Mouse (Mus musculus) regulatory T cell (primary cell): Measurements from ENCODE around the gene Thrap3.

ENCODE experiments used
- in situ Hi-C: fragments of 300-600 bp; cut with MboI, MseI; formaldehyde crosslinking; loops from one replicate; pipeline ENCODE4 v1.15.1; 2025; ENCODE audit warnings: high pct_unique_total_duplicates

Gene Thrap3

GRCm38 (mm10) chr4:126202303-126203181 is at the start of gene Thrap3:
Gene Thrap3, minus strand, starts transcription at chr4:126202760.
- in situ Hi-C loops = loop anchor here (5.0 kb wide), 1 partner anchor 50 kb away; no protein-coding TSS in a partner anchor

GRCm38 (mm10) chr4:126251655-126252254 is 49.2 kb upstream of the Thrap3 start:
- in situ Hi-C loops = loop anchor here (5.0 kb wide), 1 partner anchor 49 kb away; the partner anchor contains the start of gene Thrap3

GRCm38 (mm10) chr4:126250659-126251058 is 48.1 kb upstream of the Thrap3 start:
- in situ Hi-C loops = loop anchor here (5.0 kb wide), 1 partner anchor 48 kb away; the partner anchor contains the start of gene Thrap3

- in situ Hi-C loops = no loop called here
Observed at GRCm38 (mm10) chr4:126248261-126248868, 45.8 kb upstream of the Thrap3 start.

- in situ Hi-C loops = no loop called here
Observed at GRCm38 (mm10) chr4:126246202-126246889, 43.8 kb upstream of the Thrap3 start.

GRCm38 (mm10) chr4:126242510-126242909 is 40.0 kb upstream of the Thrap3 start:
- in situ Hi-C loops = no loop called here

GRCm38 (mm10) chr4:126241956-126242355 is 39.4 kb upstream of the Thrap3 start:
- in situ Hi-C loops = no loop called here

- in situ Hi-C loops = no loop called here
Observed at GRCm38 (mm10) chr4:126239862-126240475, 37.4 kb upstream of the Thrap3 start.

GRCm38 (mm10) chr4:126237721-126238242 is 35.2 kb upstream of the Thrap3 start:
- in situ Hi-C loops = no loop called here

GRCm38 (mm10) chr4:126236467-126237280 is 34.1 kb upstream of the Thrap3 start:
- in situ Hi-C loops = no loop called here

- in situ Hi-C loops = no loop called here
Observed at GRCm38 (mm10) chr4:126235191-126235590, 32.6 kb upstream of the Thrap3 start.

GRCm38 (mm10) chr4:126234496-126235175 is 32.1 kb upstream of the Thrap3 start:
- in situ Hi-C loops = loop anchor here (5.0 kb wide), 1 partner anchor 73 kb away; no protein-coding TSS in a partner anchor

- in situ Hi-C loops = loop anchor here (5.0 kb wide), 1 partner anchor 74 kb away; no protein-coding TSS in a partner anchor
Observed at GRCm38 (mm10) chr4:126233676-126234308, 31.2 kb upstream of the Thrap3 start.

GRCm38 (mm10) chr4:126229900-126230299 is 27.3 kb upstream of the Thrap3 start:
- in situ Hi-C loops = loop anchor here (5.0 kb wide), 2 partner anchors 32 to 77 kb away; partner anchors contain the start of gene Trappc3

- in situ Hi-C loops = loop anchor here (5.0 kb wide), 1 partner anchor 34 kb away; the partner anchor contains the start of gene Trappc3
Observed at GRCm38 (mm10) chr4:126228144-126228543, 25.6 kb upstream of the Thrap3 start.

GRCm38 (mm10) chr4:126227077-126227761 is 24.7 kb upstream of the Thrap3 start:
- in situ Hi-C loops = loop anchor here (5.0 kb wide), 1 partner anchor 35 kb away; the partner anchor contains the start of gene Trappc3

- in situ Hi-C loops = loop anchor here (5.0 kb wide), 1 partner anchor 36 kb away; the partner anchor contains the start of gene Trappc3
Observed at GRCm38 (mm10) chr4:126226640-126227039, 24.1 kb upstream of the Thrap3 start.

GRCm38 (mm10) chr4:126222631-126223030 is 20.1 kb upstream of the Thrap3 start:
- in situ Hi-C loops = no loop called here
